Mouse (Mus musculus) midbrain, postnatal 0 days (tissue): ENCODE measurements at regions not wholly inside any gene's neighbourhood (a gene's known extent, or its start where the extent isn't known, plus 50 kb on each side); places are given as distances from the start of the nearest gene placed in this dataset.

Experiments used
- ATAC-seq: fragments of 200-750 bp; cut with Nextera tagmentation; 2 replicates; pipeline ENCODE4 v1.8.0; 2017; ENCODE audit warnings: moderate number of reproducible peaks, mild to moderate bottlenecking, moderate TSS enrichment, moderate library complexity; ENCODE audit not compliant: low FRiP score
- DNase-seq: peaks from one replicate; pipeline ENCODE4 v3.0.0-alpha.2; 2015; ENCODE audit warnings: low spot score
- H3K27ac ChIP-seq: fragments of 300-500 bp; sonication (generic); 2 replicates; pipeline ENCODE4 v1.5.1; 2014; ENCODE audit warnings: low read depth, mild to moderate bottlenecking, low read length, mixed read lengths
- H3K27me3 ChIP-seq: fragments of 300-500 bp; sonication (generic); 2 replicates; pipeline ENCODE4 v1.6.1; 2014; ENCODE audit warnings: low read length, control low read depth, mixed read lengths; ENCODE audit not compliant: insufficient read depth
- H3K36me3 ChIP-seq: fragments of 300-500 bp; sonication (generic); 2 replicates; pipeline ENCODE4 v1.6.1; 2014; ENCODE audit warnings: low read length, control low read depth, mixed read lengths; ENCODE audit not compliant: insufficient read depth
- H3K4me1 ChIP-seq: fragments of 300-500 bp; sonication (generic); 2 replicates; pipeline ENCODE4 v1.6.1; 2014; ENCODE audit warnings: mild to moderate bottlenecking, control low read depth, antibody characterized with exemption, low read length, mixed read lengths; ENCODE audit not compliant: insufficient read depth
- H3K4me2 ChIP-seq: fragments of 300-500 bp; sonication (generic); 2 replicates; pipeline ENCODE4 v1.6.1; 2014; ENCODE audit warnings: low read depth, mild to moderate bottlenecking, low read length, mixed read lengths; ENCODE audit not compliant: poor library complexity, severe bottlenecking
- H3K4me3 ChIP-seq: fragments of 300-500 bp; sonication (generic); 2 replicates; pipeline ENCODE4 v1.5.1; 2014; ENCODE audit warnings: low read depth, mild to moderate bottlenecking, low read length, moderate library complexity
- H3K9ac ChIP-seq: fragments of 300-500 bp; sonication (generic); replicated peaks from 2 replicates; pipeline ENCODE4 v1.6.1; 2014; ENCODE audit warnings: mild to moderate bottlenecking, low read length, moderate library complexity, mixed read lengths; ENCODE audit not compliant: poor library complexity, severe bottlenecking
- H3K9me3 ChIP-seq: fragments of 300-500 bp; sonication (generic); 2 replicates; pipeline ENCODE4 v1.6.1; 2016; ENCODE audit warnings: low read length, control low read depth
- CTCF ChIP-seq: IDR thresholded peaks from 2 replicates; pipeline ENCODE4 v1.5.1; 2016; ENCODE audit warnings: antibody characterized with exemption, mild to moderate bottlenecking
- WGBS: fragments of 180-500 bp; shearing (Covaris S2); extraction: QIAGEN DNeasy Blood & Tissue Kit; methylation state at CpG from one replicate; pipeline ENCODE4 v1.1.7; 2014; 5-methylcytosine and 5-hydroxymethylcytosine counted together

- ATAC-seq: no peak
- 59% methylated on average over 4 of the region's 4 CpGs for WGBS
Observed at GRCm38 (mm10) chr16:91174401-91174800, 50.9 kb upstream of the Olig2 start.

More at GRCm38 (mm10) chr16:91174401-91174800, 50.9 kb upstream of the Olig2 start:
- H3K9me3 ChIP-seq: no peaks in the 10 kb centered on the region
- H3K27me3 ChIP-seq: peaks cover 41% of the 10 kb centered on the region
- DNase-seq: no peak
- no peak for TF ChIP-seq CTCF
- no peak overlapping the region for H3K9ac ChIP-seq
- no peak overlapping the region for H3K4me3 ChIP-seq
- H3K4me2 ChIP-seq: no peak overlapping the region
- H3K36me3 ChIP-seq: no peaks in the 10 kb centered on the region
- no peak overlapping the region for H3K27ac ChIP-seq
- H3K4me1 ChIP-seq: no peaks in the 10 kb centered on the region
